Mouse (Mus musculus): ENCODE data around the gene Cox6a2.
A peak's percentile ranks its signal among the peaks of the same experiment; 100 is the strongest.

The Cox6a2 gene

DNA sequence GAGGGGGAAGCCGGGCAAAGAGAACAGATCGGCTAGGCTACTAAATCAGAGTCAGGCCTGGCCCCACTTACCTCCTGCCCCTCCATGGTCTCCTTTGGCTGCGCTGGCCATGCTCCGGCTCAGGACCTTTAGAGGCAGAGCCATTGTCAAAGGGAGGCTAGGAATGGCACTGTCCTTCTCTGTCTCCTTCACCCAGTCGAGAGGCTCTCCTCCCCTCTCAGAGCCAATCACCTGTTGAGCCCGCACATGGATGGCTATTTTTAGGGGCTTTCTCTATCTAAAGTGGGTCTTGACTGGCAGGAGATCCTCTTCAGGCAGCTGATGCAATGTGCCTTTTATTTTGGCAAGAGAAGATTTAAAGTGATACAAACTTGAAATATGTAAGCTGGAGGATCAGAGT, at the start of gene Cox6a2:
Cox6a2 (minus strand) TSS at position 236 of the 400 bp plus-strand sequence.
- no peak for DNase-seq (ENCODE audit: low spot score in 2 of 2)

- no peak for DNase-seq (ENCODE audit: low spot score in 2 of 2)
These were observed 49.6 kb upstream of the Cox6a2 start for GRCm38 (mm10) chr7:128255757-128256156.

GRCm38 (mm10) chr7:128254978-128255377, 48.8 kb upstream of the Cox6a2 start:
- no peak for DNase-seq (ENCODE audit: low spot score in 2 of 2)

GRCm38 (mm10) chr7:128252609-128253008, 46.4 kb upstream of the Cox6a2 start:
- DNase-seq (ENCODE audit: low spot score in 2 of 2): peak; percentile 83 to 87

DNA sequence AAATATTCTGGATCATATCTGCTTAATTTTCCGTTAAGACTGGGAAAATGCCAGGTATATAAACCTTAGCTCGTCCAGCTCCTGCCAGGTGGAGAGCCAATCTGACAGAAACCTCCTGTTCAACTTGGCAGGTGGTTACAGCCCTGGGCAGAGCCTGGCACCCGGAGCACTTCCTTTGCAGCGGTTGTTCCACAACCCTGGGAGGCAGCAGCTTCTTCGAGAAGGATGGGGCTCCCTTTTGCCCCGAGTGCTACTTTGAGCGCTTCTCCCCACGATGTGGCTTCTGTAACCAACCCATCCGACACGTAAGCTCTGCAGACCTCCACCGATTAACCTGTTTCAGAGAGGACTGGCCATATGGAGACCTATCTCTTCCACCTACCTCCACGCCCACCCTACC, 45.8 kb upstream of the Cox6a2 start:
- no peak for DNase-seq (ENCODE audit: low spot score in 2 of 2)

GRCm38 (mm10) chr7:128249998-128250397, 43.8 kb upstream of the Cox6a2 start:
- no peak for DNase-seq (ENCODE audit: low spot score in 2 of 2)

- DNase-seq (ENCODE audit: low spot score in 2 of 2): no peak
These were observed 42.2 kb upstream of the Cox6a2 start for GRCm38 (mm10) chr7:128248081-128249042.

GRCm38 (mm10) chr7:128247443-128247842, 41.3 kb upstream of the Cox6a2 start:
- DNase-seq (ENCODE audit: low spot score in 2 of 2): peak; percentile 93 to 94

DNA sequence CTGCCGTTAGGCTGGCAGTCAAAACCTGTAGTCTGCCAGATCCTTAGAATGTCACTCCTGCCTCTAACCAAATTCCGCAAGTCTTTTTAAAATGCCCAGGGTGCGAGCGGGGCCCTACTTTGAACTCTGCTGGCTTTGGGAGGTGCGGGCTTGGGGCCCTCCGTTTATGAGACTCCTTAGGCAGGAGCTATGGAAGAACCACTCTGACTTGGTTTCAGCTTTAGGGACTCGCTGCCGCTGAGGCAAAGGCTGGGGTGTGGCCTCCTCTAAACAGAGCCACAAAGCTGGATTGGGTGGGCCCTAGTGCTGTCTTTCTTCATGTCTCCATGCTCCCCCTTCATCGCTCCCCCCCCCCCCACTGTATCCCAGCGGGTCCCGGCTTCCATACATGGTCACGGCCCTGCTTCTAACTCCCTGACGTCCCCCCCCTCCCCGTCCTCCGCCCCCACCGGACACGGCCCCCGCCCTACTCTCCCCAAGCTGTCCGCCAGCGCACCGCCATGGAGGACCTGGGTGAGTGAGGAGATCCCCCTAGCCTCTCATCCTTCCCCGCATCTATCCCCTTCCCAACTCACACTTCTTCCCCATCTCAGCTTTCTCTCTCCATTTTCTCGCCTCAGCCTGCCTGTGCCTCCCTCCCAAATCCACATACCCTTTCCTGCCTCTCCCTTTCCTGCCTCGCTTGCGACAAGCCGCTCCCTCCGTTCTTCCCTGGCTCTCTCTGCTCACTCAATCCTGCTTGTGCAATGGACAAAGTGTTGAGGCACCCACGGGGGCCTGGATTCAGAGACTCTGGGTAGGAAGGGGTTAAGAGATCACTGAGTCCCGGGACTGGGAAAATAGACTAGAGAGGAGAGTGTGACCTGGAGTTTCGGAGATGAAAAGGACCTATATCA, 40.6 kb upstream of the Cox6a2 start, which contains the start of gene Tgfb1i1:
Tgfb1i1 (plus strand) TSS at position 317 of the 896 bp plus-strand sequence.
- peak; percentile 75 to 81 for DNase-seq (ENCODE audit: low spot score in 2 of 2)

- DNase-seq (ENCODE audit: low spot score in 2 of 2): no peak
These were observed 39.4 kb upstream of the Cox6a2 start for GRCm38 (mm10) chr7:128245547-128245946.

GRCm38 (mm10) chr7:128244410-128245025, 38.3 kb upstream of the Cox6a2 start:
- no peak for DNase-seq (ENCODE audit: low spot score in 2 of 2)

GRCm38 (mm10) chr7:128243921-128244320, 37.7 kb upstream of the Cox6a2 start:
- DNase-seq (ENCODE audit: low spot score in 2 of 2): no peak

- DNase-seq (ENCODE audit: low spot score in 2 of 2): no peak
These were observed 36.1 kb upstream of the Cox6a2 start for GRCm38 (mm10) chr7:128242331-128242730.

GRCm38 (mm10) chr7:128240131-128240784, 34.1 kb upstream of the Cox6a2 start:
- DNase-seq (ENCODE audit: low spot score in 2 of 2): peak; percentile 61 to 64

- no peak for DNase-seq (ENCODE audit: low spot score in 2 of 2)
These were observed 32.8 kb upstream of the Cox6a2 start for GRCm38 (mm10) chr7:128238991-128239390.

DNA sequence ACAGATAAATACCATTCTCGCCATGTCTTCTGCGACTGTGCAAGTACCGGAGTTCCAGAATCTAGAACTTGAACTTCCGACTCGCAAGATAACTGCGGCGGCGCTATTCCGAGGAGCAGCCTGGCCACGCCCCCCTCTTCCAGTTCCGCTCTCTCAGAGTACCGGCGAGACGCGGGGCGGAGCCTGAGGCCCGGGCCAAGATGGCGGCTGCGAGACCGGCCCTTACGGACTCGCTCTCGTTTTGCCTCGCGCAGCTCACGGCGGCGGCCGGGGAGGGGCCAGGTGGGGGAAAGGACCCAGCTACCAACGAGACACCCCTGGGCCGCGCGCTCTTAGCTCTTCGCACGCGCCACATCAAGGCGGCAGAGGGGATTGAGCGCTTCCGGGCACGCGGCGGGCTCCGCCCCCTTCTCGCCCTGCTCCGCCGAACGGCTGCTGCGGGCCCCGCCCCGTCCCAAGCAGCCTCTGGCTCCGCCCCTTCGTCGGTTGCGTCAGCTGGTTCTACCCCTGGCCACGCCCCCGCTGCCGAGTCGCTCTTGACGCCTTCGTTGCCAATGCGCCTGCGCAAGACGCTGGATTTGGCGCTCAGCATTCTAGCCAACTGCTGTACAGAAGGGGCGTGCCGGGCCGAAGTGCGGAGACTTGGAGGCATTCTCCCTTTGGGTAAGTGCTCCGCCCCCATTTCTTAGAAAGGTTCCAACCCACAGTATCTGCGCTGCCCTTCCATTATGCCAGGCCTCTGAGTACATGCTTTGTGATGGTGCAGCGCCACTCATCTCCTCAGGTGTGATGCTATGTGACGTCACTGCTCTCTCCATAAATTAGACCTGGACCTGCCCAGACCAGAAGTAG, 32.0 kb upstream of the Cox6a2 start, which contains the start of gene 9130023H24Rik:
9130023H24Rik (minus strand) TSS at position 105 of the 852 bp plus-strand sequence.
- DNase-seq (ENCODE audit: low spot score in 2 of 2): peak; percentile 99 to 100

- no peak for DNase-seq (ENCODE audit: low spot score in 2 of 2)
These were observed 31.4 kb upstream of the Cox6a2 start for GRCm38 (mm10) chr7:128237593-128237926.

DNA sequence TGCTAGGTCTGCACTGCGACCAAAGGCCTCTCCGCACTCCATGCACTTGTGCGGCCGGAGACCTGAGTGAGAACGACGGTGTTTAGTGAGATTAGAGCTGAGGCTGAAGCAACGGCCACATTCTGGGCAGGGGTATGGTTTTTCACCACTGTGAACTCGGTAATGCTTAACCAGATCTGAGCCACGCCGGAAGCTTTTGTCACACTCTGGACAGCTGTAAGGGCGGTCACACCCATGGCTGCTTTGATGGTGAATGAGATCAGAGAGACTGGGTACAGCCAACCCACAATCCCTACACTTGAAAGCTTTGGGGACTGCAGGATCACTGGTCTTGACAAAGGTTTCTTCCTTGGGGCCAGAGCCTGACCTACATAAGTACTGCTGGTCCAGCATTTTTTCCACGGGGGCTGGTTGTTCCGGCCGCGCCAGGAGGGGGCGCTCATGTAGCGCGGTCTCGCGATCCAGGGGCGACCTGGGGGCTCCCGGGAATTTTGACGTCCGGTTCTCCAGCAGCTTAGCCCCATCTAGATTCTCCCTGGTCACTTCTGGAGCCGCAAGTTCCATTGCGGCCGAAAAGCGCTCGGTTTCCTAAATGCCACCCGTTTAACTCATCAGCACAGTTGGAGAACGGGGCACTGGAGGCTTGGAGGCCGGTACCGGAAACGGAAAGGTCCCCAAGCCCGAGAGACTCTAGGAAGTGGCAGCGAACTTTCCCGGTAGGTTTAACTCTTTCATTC, 30.8 kb upstream of the Cox6a2 start, which contains the start of gene Armc5:
Armc5 (plus strand) TSS at position 487 of the 737 bp plus-strand sequence.
- peak; percentile 84 to 87 for DNase-seq (ENCODE audit: low spot score in 2 of 2)

DNA sequence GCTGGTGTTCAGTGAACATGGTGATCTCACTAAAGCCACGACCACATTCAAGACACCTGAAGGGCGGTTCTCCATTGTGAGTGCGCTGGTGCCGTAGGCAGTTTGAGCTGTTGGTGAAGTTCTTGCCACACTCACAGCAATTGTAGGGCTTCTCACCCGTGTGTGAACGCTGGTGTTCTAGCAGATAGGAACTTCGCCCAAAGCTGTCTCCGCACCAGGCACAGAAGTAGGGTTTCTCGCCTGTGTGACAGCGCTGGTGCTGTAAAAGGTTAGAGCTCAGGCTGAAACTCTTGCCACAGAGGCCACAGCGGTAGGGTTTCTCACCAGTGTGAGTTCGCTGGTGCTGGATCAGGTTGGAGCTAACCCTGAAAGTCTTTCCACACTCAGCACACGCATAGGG, 30.2 kb upstream of the Cox6a2 start:
- DNase-seq (ENCODE audit: low spot score in 2 of 2): no peak
